In the genomic region with DNA sequence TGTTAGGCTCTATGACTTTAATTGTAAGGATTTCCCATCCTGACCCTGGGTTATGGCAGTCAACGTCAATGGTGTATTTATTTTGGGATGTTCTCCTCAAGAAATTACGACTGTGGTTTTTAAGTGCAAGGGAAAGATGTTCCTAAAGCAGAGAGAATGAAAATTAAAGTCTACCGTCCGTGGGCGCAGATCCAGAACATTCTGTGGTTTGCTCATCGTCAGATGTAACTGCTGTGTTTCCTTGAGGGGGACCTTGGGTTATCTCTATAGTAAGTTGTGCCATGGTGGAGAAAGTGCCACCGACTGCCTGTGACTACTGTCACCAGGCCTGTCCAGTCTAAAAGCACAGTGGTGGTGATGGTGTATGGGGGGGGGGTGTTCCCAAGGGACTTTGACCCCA, we compare ENCODE assay signal across 17 mouse cellular contexts.
"Had no signal": no experiment of that assay in that cellular context is flagged by ENCODE, and none has a peak within 500 bp of the region (broad histone marks: within the 10 kb centered on the region; RNA-seq: fewer than 3 reads in every experiment).

No protein-coding gene starts in this region.

- H3K4me2 ChIP-seq: lung, embryonic 14.5 days; midbrain, embryonic 11.5 days; midbrain, embryonic 13.5 days; midbrain, embryonic 15.5 days; neural tube, embryonic 12.5 days had no signal

- H3K27me3 ChIP-seq: midbrain, embryonic 13.5 days; midbrain, embryonic 15.5 days; neural tube, embryonic 12.5 days had no signal

- H3K27ac ChIP-seq: macrophage; midbrain, embryonic 13.5 days; midbrain, embryonic 15.5 days; neural tube, embryonic 12.5 days had no signal

- H3K4me1 ChIP-seq: midbrain, embryonic 15.5 days; neural tube, embryonic 12.5 days had no signal

- H3K36me3 ChIP-seq: midbrain, embryonic 15.5 days had no signal

- ATAC-seq: midbrain, embryonic 13.5 days; midbrain, embryonic 15.5 days had no signal

- H3K4me3 ChIP-seq: megakaryocyte, embryonic 14.5 days; midbrain, embryonic 13.5 days; midbrain, embryonic 15.5 days; neural tube, embryonic 12.5 days had no signal

- DNase-seq: lung, adult 18-20 months; lung, embryonic 14.5 days; lung, postnatal 10 days; retina, postnatal 1 day; right cerebral cortex, adult 18-20 months; right cerebral cortex, postnatal 25 days; right cerebral cortex, postnatal 4 days; spleen, adult 18-20 months; thymus, adult 2 months; thymus, postnatal 25 days; thymus, postnatal 4 days had no signal

- H3K9ac ChIP-seq: lung, embryonic 14.5 days; midbrain, embryonic 13.5 days; midbrain, embryonic 15.5 days; neural tube, embryonic 12.5 days had no signal

- H3K9me3 ChIP-seq: megakaryocyte, embryonic 14.5 days; midbrain, embryonic 13.5 days; midbrain, embryonic 15.5 days; neural tube, embryonic 12.5 days had no signal
